Mouse (Mus musculus) cerebellum, adult 2 months (tissue): Measurements from ENCODE around the gene Gfy.
A peak's percentile ranks its signal among the peaks of the same experiment; 100 is the strongest.

ENCODE experiments used
- CTCF ChIP-seq: fragments of 200-500 bp; IDR thresholded peaks from 2 replicates; pipeline ENCODE4 v1.5.1; 2011; ENCODE audit warnings: low read depth, mild to moderate bottlenecking, control low read depth, low read length, moderate library complexity, borderline replicate concordance; ENCODE audit not compliant: insufficient read depth
- POLR2A ChIP-seq: fragments of 200-500 bp; IDR thresholded peaks from 2 replicates; pipeline ENCODE4 v1.6.1; 2011; ENCODE audit warnings: low read length, control low read depth, borderline replicate concordance; ENCODE audit not compliant: insufficient read depth

DNA sequence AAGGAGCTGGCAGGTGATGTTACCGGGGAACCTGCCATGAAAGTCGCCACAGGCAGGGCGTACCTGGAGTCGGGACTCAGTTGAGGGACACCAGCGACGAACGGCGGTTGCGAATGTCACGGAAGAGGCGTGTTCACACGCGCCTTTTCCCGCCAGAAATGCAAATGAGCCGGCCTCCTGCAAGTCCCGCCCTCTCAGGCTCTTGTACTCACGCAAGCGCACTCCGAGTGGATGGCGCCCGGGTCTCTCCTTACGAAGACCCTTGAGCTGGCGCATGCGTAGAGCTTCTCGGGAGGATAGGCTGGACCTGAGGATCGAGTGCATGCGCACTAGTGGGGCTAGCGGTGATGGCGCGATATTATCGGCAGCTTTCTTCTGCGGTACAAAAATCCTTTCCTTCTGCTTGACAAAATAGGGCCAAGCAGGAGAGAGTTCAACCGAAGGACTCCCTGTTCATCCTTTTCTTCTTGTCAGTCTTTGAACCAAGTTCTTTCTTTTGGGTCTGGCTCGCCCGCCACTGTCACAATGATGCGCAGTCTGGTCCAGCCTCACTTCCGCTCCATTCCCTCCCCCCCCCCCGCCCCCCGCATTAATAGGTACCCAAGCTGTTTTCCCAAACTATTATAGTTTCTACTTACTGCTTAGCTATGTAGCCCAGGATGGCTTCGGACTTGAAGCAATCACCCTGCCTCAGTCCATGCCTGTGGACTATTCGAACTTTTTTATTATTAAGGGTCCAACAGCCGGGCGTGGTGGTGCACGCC lies 25.2 kb upstream of the Gfy start, which contains the start of gene Ccdc155:
- TF ChIP-seq POLR2A (peak; percentile 94; the same call in 1 of the 2 replicates), CTCF (no peak)
